Mouse (Mus musculus) E14TG2a.4 (cell line): ENCODE measurements at regions not wholly inside any gene's neighbourhood (a gene's known extent, or its start where the extent isn't known, plus 50 kb on each side); places are given as distances from the start of the nearest gene placed in this dataset.

Experiments used
- CTCF ChIP-seq: conservative IDR thresholded peaks from 2 replicates; pipeline ENCODE4 v1.5.1; 2014; ENCODE audit warnings: low read length
- POU5F1 ChIP-seq: IDR thresholded peaks from 2 replicates; pipeline ENCODE4 v1.6.1; 2014; ENCODE audit warnings: low read length, borderline replicate concordance

DNA sequence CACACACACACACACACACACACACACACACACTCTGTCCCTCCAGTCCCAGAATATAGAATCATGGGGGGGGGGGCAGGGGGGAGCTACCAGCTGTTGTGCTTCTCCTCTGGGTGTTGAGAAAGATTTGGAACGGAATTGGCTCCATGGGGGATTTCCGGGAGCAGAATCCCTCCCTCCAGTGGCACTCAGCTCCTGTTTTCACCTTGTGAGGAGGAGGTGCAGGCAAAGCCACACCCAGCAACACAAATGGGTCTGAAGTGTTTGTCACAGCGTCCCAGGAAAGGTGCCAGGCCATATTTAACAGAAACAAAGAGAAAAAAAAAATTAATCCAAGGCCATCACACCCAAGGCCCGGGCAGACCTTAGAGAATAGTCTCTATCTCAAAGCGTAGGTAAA lies 301.4 kb upstream of the Klf3 start:
- no peak for TF ChIP-seq CTCF
- no peak for TF ChIP-seq POU5F1
